Mouse (Mus musculus) limb, embryonic 11.5 days (tissue): Measurements from ENCODE around the gene Kcnmb1. TPM values are rescaled to one million over a fixed set of nuclear protein-coding genes. Genes with fewer than 3 reads are reported as not detected.

Source experiments
- ATAC-seq: fragments of 200-750 bp; cut with Nextera tagmentation; 2 replicates; pipeline ENCODE4 v1.8.0; 2017; ENCODE audit warnings: low read depth; ENCODE audit not compliant: insufficient number of reproducible peaks, low FRiP score, low TSS enrichment
- DNase-seq: peaks from one replicate; pipeline ENCODE4 v3.0.0-alpha.2; 2015; ENCODE audit warnings: low spot score
- H3K27ac ChIP-seq: fragments of 300-500 bp; sonication (generic); replicated peaks from 2 replicates; pipeline ENCODE4 v1.5.1; 2014; ENCODE audit warnings: low read depth, mild to moderate bottlenecking, low read length
- H3K27me3 ChIP-seq: fragments of 300-500 bp; sonication (generic); 2 replicates; pipeline ENCODE4 v1.6.1; 2014; ENCODE audit warnings: mild to moderate bottlenecking, low read length, mixed read lengths; ENCODE audit not compliant: control insufficient read depth, insufficient read depth
- H3K36me3 ChIP-seq: fragments of 300-500 bp; sonication (generic); 2 replicates; pipeline ENCODE4 v1.6.1; 2014; ENCODE audit warnings: mild to moderate bottlenecking, low read length, moderate library complexity, mixed read lengths; ENCODE audit not compliant: control insufficient read depth, insufficient read depth
- H3K4me1 ChIP-seq: fragments of 300-500 bp; sonication (generic); 2 replicates; pipeline ENCODE4 v1.6.1; 2014; ENCODE audit warnings: low read length, mixed read lengths; ENCODE audit not compliant: control insufficient read depth, insufficient read depth
- H3K4me2 ChIP-seq: fragments of 300-500 bp; sonication (generic); 2 replicates; pipeline ENCODE4 v1.6.1; 2014; ENCODE audit warnings: low read depth, mild to moderate bottlenecking, moderate library complexity; ENCODE audit not compliant: severe bottlenecking
- H3K4me3 ChIP-seq: fragments of 300-500 bp; sonication (generic); 2 replicates; pipeline ENCODE4 v1.5.1; 2014; ENCODE audit warnings: low read depth, low read length
- H3K9ac ChIP-seq: fragments of 300-500 bp; sonication (generic); 2 replicates; pipeline ENCODE4 v1.6.1; 2014; ENCODE audit warnings: mild to moderate bottlenecking, low read length
- H3K9me3 ChIP-seq: fragments of 300-500 bp; sonication (generic); 2 replicates; pipeline ENCODE4 v1.6.1; 2016; ENCODE audit warnings: low read length; ENCODE audit not compliant: control insufficient read depth
- WGBS: fragments of 180-500 bp; shearing (Covaris S2); extraction: QIAGEN DNeasy Blood & Tissue Kit; methylation state at CpG from one replicate; pipeline ENCODE4 v1.1.7; 2014; 5-methylcytosine and 5-hydroxymethylcytosine counted together
- polyA plus RNA-seq: library from polyadenylated mRNA; unstranded; fragments of >200 nt; fragmentation: Nextera tagmentation; extraction: Ambion mirVana; gene quantifications from 2 replicates; pipeline ENCODE4 v1.2.1, GENCODE M21; 2014

Gene Kcnmb1
- polyA plus RNA-seq, 1 experiment from 2014 or later, result 0.16 TPM

DNA sequence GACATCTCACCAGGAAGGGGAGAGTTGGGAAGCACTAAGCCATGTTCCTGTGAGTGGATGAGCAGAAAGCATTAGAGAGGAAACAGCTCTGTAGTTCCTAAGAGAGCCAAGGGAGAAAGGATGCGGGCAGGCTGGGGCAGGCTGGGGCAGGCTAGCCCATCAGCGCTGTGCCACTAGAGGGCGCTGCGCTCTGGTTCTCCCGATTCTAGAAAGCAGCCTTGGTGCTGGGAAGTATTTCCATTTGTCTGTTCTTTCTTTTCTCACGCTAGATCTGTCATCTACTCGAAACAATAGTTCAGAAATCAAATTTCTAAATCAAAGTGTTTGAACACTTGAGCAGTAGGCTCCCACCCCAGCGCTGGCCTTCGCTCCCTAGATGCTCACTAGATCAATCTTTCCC lies 28.5 kb upstream of the Kcnmb1 start:
- Histone ChIP-seq H3K36me3 (no peaks in the 10 kb centered on the region), H3K27ac (no peak overlapping the region), H3K27me3 (no peaks in the 10 kb centered on the region), H3K4me2 (no peak overlapping the region), H3K4me1 (peaks cover 4% of the 10 kb centered on the region; the same call in 1 of the 2 replicates), H3K9me3 (no peaks in the 10 kb centered on the region), H3K4me3 (no peak overlapping the region), H3K9ac (no peak overlapping the region)
- DNase-seq (no peak), ATAC-seq (no peak)
- 61% methylated on average over 9 of the region's 9 CpGs for WGBS

DNA sequence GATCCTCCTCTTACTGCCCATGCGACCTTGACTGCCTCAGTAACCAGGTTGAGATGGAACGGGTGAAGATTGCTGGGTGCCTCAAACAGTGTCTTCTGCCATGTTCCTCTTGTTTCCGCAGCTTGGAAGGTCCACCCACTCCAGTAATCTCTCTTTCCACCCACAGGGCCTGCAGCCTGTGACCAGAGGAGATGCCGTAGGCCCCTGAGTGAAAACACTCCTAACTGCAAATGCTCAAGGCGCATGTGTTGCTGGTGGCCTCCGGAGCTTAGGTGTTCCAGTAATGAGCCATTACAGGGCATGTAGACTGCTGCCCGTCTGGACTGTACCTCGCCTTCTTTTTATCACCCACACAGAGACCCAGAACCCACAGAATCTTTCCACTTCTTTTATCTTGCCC lies 25.2 kb upstream of the Kcnmb1 start:
- Histone ChIP-seq H3K27me3 (no peaks in the 10 kb centered on the region), H3K27ac (no peak overlapping the region), H3K4me2 (no peak overlapping the region), H3K4me1 (peaks cover 4% of the 10 kb centered on the region; the same call in 1 of the 2 replicates), H3K9me3 (no peaks in the 10 kb centered on the region), H3K9ac (no peak overlapping the region), H3K4me3 (no peak overlapping the region), H3K36me3 (no peaks in the 10 kb centered on the region)
- DNase-seq (no peak), ATAC-seq (no peak)
- 67% methylated on average over 8 of the region's 8 CpGs for WGBS

DNA sequence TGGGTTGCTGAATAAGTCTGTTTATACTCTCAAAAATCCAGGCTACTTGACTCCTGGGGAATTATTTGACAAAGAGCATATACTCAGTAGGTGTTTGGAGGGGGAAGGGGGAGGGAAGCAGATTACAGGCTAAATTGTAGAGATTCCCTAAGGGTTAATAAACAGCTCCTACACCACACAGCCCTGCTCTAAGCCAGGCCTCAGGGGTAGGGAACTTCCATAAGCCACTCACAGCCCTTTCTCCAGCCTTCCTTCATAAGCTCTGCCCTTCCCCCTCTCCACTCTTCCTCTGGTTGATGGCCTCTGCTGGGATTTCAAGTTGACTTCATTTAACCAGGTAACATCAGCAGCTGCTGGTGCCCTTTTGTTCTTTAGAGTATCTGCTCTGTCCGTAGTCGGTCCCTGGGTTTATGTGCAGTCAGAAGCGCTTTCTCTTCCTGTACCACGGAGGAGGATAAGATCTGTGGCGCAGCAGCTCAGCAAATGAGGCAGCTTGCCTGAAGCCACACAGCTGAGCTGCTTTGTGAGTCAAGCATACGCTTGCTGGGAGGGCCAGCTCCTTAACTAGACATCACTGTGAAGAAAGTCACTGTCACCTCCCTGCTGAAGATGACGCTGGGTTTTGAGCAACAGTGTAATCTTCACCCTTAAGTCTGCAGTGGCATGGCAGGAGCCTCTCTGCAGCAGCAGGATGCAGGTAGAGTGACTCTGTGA lies 24.1 kb upstream of the Kcnmb1 start:
- no peak for DNase-seq
- no peak for ATAC-seq
- H3K9ac ChIP-seq, result no peak overlapping the region
- no peak overlapping the region for H3K27ac ChIP-seq
- no peaks in the 10 kb centered on the region for H3K9me3 ChIP-seq
- peaks cover 4% of the 10 kb centered on the region; the same call in 1 of the 2 replicates for H3K4me1 ChIP-seq
- H3K4me3 ChIP-seq, result no peak overlapping the region
- H3K27me3 ChIP-seq, result no peaks in the 10 kb centered on the region
- no peaks in the 10 kb centered on the region for H3K36me3 ChIP-seq
- WGBS, result 61% methylated on average over 7 of the region's 7 CpGs
- no peak overlapping the region for H3K4me2 ChIP-seq

DNA sequence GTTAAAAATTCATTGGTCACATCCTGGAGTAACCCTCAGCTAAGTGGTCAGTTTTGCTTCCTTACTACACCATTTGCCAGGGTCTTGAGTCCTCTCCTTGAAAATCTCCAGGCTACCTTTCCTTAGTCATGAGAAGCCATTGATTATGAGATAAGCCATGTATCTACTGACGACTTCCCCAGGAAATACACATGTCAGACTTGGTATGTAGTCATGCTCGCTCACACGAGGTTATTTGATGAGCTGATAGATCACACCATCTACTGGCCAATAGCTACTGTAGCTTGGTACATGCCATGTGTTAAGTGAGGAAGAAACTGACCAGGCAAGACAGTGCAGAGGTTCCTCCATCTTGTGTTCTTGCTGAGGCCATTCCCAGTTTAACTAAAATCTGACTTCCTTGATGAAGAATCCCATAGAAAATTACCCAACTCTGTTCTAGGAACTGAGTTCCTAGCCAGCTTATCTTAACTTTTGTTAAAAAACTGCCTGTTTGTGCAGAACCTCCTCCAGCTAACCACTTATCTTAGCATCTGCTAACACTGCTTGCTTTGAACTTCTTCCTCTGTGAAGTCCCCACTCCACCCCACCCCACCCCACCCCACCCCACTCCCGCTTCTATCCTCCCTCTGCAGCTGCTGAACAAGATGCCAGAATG lies 23.2 kb upstream of the Kcnmb1 start:
- DNase-seq (no peak), ATAC-seq (no peak)
- H3K9ac ChIP-seq, result no peak overlapping the region
- no peak overlapping the region for H3K27ac ChIP-seq
- no peak overlapping the region for H3K4me3 ChIP-seq
- WGBS, result 76% methylated on average over 4 of the region's 4 CpGs
- H3K36me3 ChIP-seq, result no peaks in the 10 kb centered on the region
- H3K4me2 ChIP-seq, result no peak overlapping the region
- H3K4me1 ChIP-seq, result peaks cover 4% of the 10 kb centered on the region; the same call in 1 of the 2 replicates
- no peaks in the 10 kb centered on the region for H3K27me3 ChIP-seq
- no peaks in the 10 kb centered on the region for H3K9me3 ChIP-seq

DNA sequence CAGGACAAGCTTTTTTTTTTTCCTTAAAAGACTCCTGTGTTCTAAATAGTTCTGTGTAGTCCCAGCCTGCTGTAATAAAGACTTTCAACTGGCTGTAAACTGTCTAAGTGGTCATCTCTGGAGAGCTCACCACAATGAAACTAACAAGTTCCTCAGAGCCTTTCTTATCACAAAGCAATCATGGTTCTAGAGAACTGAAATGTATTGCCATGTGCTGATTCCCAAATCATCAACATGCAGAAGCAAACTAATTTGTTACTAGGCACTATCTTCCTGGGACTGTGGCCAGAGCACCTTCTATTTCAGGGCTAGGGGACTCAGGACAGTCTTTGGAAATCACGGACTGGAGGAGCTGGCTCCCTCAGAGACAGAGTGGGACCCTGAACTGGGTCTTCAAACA lies 19.2 kb upstream of the Kcnmb1 start:
- WGBS, result 65% methylated on average over 1 of the region's 1 CpGs
- no peaks in the 10 kb centered on the region for H3K9me3 ChIP-seq
- H3K27ac ChIP-seq, result no peak overlapping the region
- H3K27me3 ChIP-seq, result no peaks in the 10 kb centered on the region
- no peak overlapping the region for H3K4me3 ChIP-seq
- no peak for ATAC-seq
- no peak for DNase-seq
- H3K4me2 ChIP-seq, result no peak overlapping the region
- H3K4me1 ChIP-seq, result peaks cover 4% of the 10 kb centered on the region; the same call in 1 of the 2 replicates
- H3K9ac ChIP-seq, result no peak overlapping the region
- no peaks in the 10 kb centered on the region for H3K36me3 ChIP-seq

DNA sequence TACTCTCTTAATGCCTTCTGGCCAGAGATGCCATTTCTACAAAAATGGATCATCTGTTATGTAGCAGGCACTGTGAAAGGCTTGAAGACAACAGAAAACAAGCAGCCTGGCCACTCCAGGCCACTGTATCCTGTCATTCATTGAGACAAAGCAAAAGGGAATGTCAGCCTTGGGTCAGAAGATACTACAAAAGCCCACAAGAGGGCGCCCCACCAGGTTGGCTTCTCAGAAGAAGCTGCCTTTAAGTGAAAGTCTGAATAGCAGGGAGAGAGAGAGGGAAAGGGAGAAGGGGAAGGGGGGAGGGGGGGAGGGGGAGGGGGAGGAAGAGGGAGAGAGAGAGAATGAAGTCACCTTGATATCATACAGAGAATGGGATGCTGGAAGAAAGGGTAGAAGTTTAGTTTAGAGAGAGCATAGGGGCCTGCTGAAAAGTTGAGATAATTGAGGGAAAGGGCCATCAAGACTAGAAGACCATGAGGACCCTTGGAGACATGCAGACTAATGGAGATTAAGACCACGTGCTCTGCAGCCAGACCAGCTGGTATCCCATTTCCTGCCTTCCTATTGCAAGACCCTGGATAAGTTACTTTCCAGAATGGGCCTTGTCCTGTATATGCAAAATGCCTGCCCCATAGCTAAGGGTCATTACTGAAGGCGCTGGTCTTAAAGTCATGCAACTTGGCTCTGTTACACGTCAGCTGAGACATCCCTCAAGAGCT lies 18.6 kb upstream of the Kcnmb1 start:
- Histone ChIP-seq H3K4me1 (no peaks in the 10 kb centered on the region), H3K4me3 (no peak overlapping the region), H3K36me3 (no peaks in the 10 kb centered on the region), H3K9me3 (no peaks in the 10 kb centered on the region), H3K9ac (no peak overlapping the region), H3K27ac (no peak overlapping the region), H3K27me3 (no peaks in the 10 kb centered on the region), H3K4me2 (no peak overlapping the region)
- ATAC-seq, result no peak
- DNase-seq, result peak; percentile 47
- 63% methylated on average over 4 of the region's 4 CpGs for WGBS

DNA sequence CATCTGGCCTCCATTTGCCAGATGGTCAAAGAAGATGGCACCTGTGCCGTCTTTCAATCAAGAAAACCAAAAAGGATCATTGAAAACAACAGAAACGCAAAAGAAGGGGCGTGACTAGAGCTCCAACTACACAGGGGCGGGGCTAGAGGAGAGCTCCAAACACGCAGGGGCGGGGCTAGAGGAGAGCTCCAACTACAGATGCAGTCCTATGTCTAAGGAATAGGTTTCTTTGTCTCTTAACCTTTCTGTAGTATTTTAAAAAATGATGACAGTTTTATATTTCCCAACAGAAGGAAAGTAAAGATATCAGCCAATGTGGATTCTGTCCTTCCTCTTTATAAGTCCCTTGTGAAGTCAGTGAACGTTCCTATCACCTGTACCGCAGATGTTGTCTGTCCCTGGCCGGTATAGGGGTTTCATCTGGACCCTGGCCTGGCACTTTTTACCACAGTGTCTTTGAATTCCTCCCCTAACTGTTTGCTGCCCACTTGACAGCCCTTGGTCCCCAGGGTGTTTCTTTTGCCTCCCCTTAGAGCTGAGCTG lies 18.0 kb upstream of the Kcnmb1 start:
- ATAC-seq (no peak), DNase-seq (no peak)
- Histone ChIP-seq H3K9ac (no peak overlapping the region), H3K4me3 (no peak overlapping the region), H3K4me2 (no peak overlapping the region), H3K36me3 (no peaks in the 10 kb centered on the region), H3K27ac (no peak overlapping the region), H3K4me1 (no peaks in the 10 kb centered on the region), H3K27me3 (no peaks in the 10 kb centered on the region), H3K9me3 (no peaks in the 10 kb centered on the region)
- 86% methylated on average over 9 of the region's 9 CpGs for WGBS

DNA sequence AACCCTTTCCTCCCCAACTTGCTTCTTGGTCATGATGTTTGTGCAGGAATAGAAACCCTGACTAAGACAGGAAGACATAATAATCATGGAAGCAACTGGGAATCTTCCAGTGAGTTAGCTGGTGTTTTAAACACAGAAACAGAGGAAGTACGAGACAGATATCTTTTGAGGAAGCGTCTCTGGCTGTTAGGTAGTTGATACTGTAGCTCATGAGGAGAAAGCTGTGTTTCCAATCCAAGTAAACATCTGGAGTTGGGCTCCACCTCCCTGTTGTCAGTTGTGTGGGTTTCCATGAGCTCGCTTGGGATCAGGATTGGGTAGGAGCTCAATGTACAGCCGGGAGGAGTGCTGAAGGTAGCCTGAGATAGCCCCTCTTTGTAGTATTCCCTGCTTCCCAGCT lies 16.3 kb upstream of the Kcnmb1 start:
- no peak overlapping the region for H3K4me3 ChIP-seq
- WGBS, result 78% methylated on average over 4 of the region's 4 CpGs

More for the DNA sequence above, 16.3 kb upstream of the Kcnmb1 start:
- Histone ChIP-seq H3K9me3 (no peaks in the 10 kb centered on the region), H3K9ac (no peak overlapping the region), H3K27me3 (no peaks in the 10 kb centered on the region), H3K4me2 (no peak overlapping the region), H3K36me3 (no peaks in the 10 kb centered on the region), H3K27ac (no peak overlapping the region), H3K4me1 (no peaks in the 10 kb centered on the region)
- ATAC-seq (no peak), DNase-seq (no peak)
